Mouse (Mus musculus) MEL (cell line): ENCODE results near the gene Olfr1282. TPM values are rescaled to one million over a fixed set of nuclear protein-coding genes. Genes with fewer than 3 reads are reported as not detected.

Source experiments
- DNase-seq: peaks from one replicate; pipeline ENCODE4 v3.0.0; 2011; ENCODE audit warnings: low read depth, low spot score
- H3K27ac ChIP-seq: 2 replicates; pipeline ENCODE4 v1.5.1; 2012; ENCODE audit warnings: low read depth, mild to moderate bottlenecking, control low read depth, low read length, moderate library complexity; ENCODE audit not compliant: control insufficient read depth
- H3K27me3 ChIP-seq, 2 experiments: fragments of 150-350 bp in 1 of 2; sonication (generic) in 1 of 2; 2 replicates each; pipeline ENCODE4 v1.6.1; 2012; ENCODE audit warnings: low read length in 2 of 2, mild to moderate bottlenecking in 2 of 2, improper control_type of control experiment in 1 of 2, moderate library complexity in 1 of 2; ENCODE audit not compliant: insufficient read depth in 2 of 2, control insufficient read depth in 1 of 2
- H3K36me3 ChIP-seq, 2 experiments: 2 replicates each; pipeline ENCODE4 v1.6.1; 2012 to 2014; ENCODE audit warnings: low read length in 2 of 2, improper control_type of control experiment in 1 of 2, inconsistent platforms in 1 of 2, mild to moderate bottlenecking in 1 of 2; ENCODE audit not compliant: insufficient read depth in 2 of 2, control insufficient read depth in 1 of 2
- H3K4me1 ChIP-seq, 2 experiments: fragments of 150-350 bp in 1 of 2; sonication (generic) in 1 of 2; 2 replicates each; pipeline ENCODE4 v1.6.1; 2012; ENCODE audit warnings: low read length in 2 of 2, improper control_type of control experiment in 1 of 2, mild to moderate bottlenecking in 1 of 2; ENCODE audit not compliant: insufficient read depth in 2 of 2, control insufficient read depth in 1 of 2
- H3K4me3 ChIP-seq, 2 experiments: fragments of 150-350 bp in 1 of 2; sonication (generic) in 1 of 2; 2 replicates each; pipeline ENCODE4 v1.5.1; 2012; ENCODE audit warnings: low read depth in 2 of 2, low read length in 2 of 2, mild to moderate bottlenecking in 2 of 2, moderate library complexity in 2 of 2, control low read depth in 1 of 2, improper control_type of control experiment in 1 of 2; ENCODE audit not compliant: control insufficient read depth in 1 of 2, insufficient read depth in 1 of 2
- H3K79me2 ChIP-seq: 2 replicates; pipeline ENCODE4 v1.6.1; 2012; ENCODE audit warnings: mild to moderate bottlenecking, low read length, moderate library complexity; ENCODE audit not compliant: control insufficient read depth, poor library complexity, insufficient read depth
- H3K9ac ChIP-seq: 2 replicates; pipeline ENCODE4 v1.6.1; 2012; ENCODE audit warnings: low read depth, mild to moderate bottlenecking, control low read depth, low read length, moderate library complexity; ENCODE audit not compliant: control insufficient read depth, poor library complexity, severe bottlenecking
- H3K9me3 ChIP-seq: fragments of 150-350 bp; sonication (generic); replicated peaks from 2 replicates; pipeline ENCODE4 v1.6.1; 2012; ENCODE audit warnings: mild to moderate bottlenecking, low read length, improper control_type of control experiment, moderate library complexity; ENCODE audit not compliant: insufficient read depth
- CHD1 ChIP-seq: IDR thresholded peaks from 2 replicates; pipeline ENCODE4 v1.6.1; 2012; ENCODE audit warnings: low read depth, mild to moderate bottlenecking, inconsistent platforms, low read length, improper control_type of control experiment
- CTCF ChIP-seq, 3 experiments: IDR thresholded peaks in 2 of 3; conservative IDR thresholded peaks in 1 of 3; 2 replicates each; pipeline ENCODE4 v1.5.1; 2011 to 2012; ENCODE audit warnings: low read length in 3 of 3, low read depth in 2 of 3, mild to moderate bottlenecking in 2 of 3, improper control_type of control experiment in 1 of 3, inconsistent platforms in 1 of 3, mixed read lengths in 1 of 3, moderate library complexity in 1 of 3; ENCODE audit not compliant: control insufficient read depth in 1 of 3, insufficient read depth in 1 of 3, poor library complexity in 1 of 3, severe bottlenecking in 1 of 3
- E2F4 ChIP-seq: IDR thresholded peaks from 2 replicates; pipeline ENCODE4 v1.6.1; 2011; ENCODE audit warnings: low read depth, low read length, improper control_type of control experiment, borderline replicate concordance
- ELF1 ChIP-seq: IDR thresholded peaks from 2 replicates; pipeline ENCODE4 v1.6.1; 2014; ENCODE audit warnings: low read depth, mild to moderate bottlenecking, inconsistent platforms, low read length, improper control_type of control experiment, moderate library complexity
- EP300 ChIP-seq, 2 experiments: IDR thresholded peaks; 2 replicates each; pipeline ENCODE4 v1.6.1; 2011; ENCODE audit warnings: improper control_type of control experiment in 2 of 2, low read length in 2 of 2, low read depth in 1 of 2, mild to moderate bottlenecking in 1 of 2
- ETS1 ChIP-seq: IDR thresholded peaks from 2 replicates; pipeline ENCODE4 v1.6.1; 2012; ENCODE audit warnings: low read depth, mild to moderate bottlenecking, inconsistent platforms, low read length, improper control_type of control experiment, moderate library complexity
- GABPA ChIP-seq: IDR thresholded peaks from 2 replicates; pipeline ENCODE4 v1.6.1; 2012; ENCODE audit warnings: low read depth, mild to moderate bottlenecking, inconsistent platforms, low read length, improper control_type of control experiment, moderate library complexity
- KAT2A ChIP-seq: conservative IDR thresholded peaks from 2 replicates; pipeline ENCODE4 v1.6.1; 2012; ENCODE audit warnings: low read depth, low read length, improper control_type of control experiment, inconsistent platforms
- MAX ChIP-seq: IDR thresholded peaks from 2 replicates; pipeline ENCODE4 v1.6.1; 2011; ENCODE audit warnings: low read length, improper control_type of control experiment
- MXI1 ChIP-seq: IDR thresholded peaks from 2 replicates; pipeline ENCODE4 v1.6.1; 2011; ENCODE audit warnings: mild to moderate bottlenecking, low read depth, low read length, improper control_type of control experiment
- NRF1 ChIP-seq: IDR thresholded peaks from 2 replicates; pipeline ENCODE4 v1.6.1; 2014; ENCODE audit warnings: low read depth, mild to moderate bottlenecking, inconsistent platforms, low read length, improper control_type of control experiment, moderate library complexity; ENCODE audit not compliant: poor library complexity, insufficient read depth, severe bottlenecking
- POLR2A ChIP-seq, 2 experiments: IDR thresholded peaks; 2 replicates each; pipeline ENCODE4 v1.6.1; 2011 to 2012; ENCODE audit warnings: low read length in 2 of 2, mild to moderate bottlenecking in 2 of 2, control low read depth in 1 of 2, improper control_type of control experiment in 1 of 2, low read depth in 1 of 2, moderate library complexity in 1 of 2; ENCODE audit not compliant: control insufficient read depth in 1 of 2, insufficient read depth in 1 of 2, poor library complexity in 1 of 2
- POLR2AphosphoS5 ChIP-seq: IDR thresholded peaks from 2 replicates; pipeline ENCODE4 v1.6.1; 2012; ENCODE audit warnings: low read depth, borderline replicate concordance, mild to moderate bottlenecking, inconsistent platforms, low read length, moderate library complexity, mixed read lengths
- SIN3A ChIP-seq: IDR thresholded peaks from 2 replicates; pipeline ENCODE4 v1.6.1; 2012; ENCODE audit warnings: low read length, improper control_type of control experiment, inconsistent platforms
- SMC3 ChIP-seq: IDR thresholded peaks from 2 replicates; pipeline ENCODE4 v1.6.1; 2011; ENCODE audit warnings: low read depth, low read length, improper control_type of control experiment
- TAL1 ChIP-seq: IDR thresholded peaks from 2 replicates; pipeline ENCODE4 v1.6.1; 2012; ENCODE audit warnings: mild to moderate bottlenecking, inconsistent platforms, low read length, moderate library complexity, mixed read lengths
- TBP ChIP-seq: IDR thresholded peaks from 2 replicates; pipeline ENCODE4 v1.8.0; 2011; ENCODE audit warnings: low read depth, low read length, improper control_type of control experiment
- USF1 ChIP-seq: IDR thresholded peaks from 2 replicates; pipeline ENCODE4 v1.6.1; 2014; ENCODE audit warnings: low read depth, mild to moderate bottlenecking, inconsistent platforms, low read length, improper control_type of control experiment, moderate library complexity
- USF2 ChIP-seq, 2 experiments: IDR thresholded peaks; 2 replicates each; pipeline ENCODE4 v1.6.1; 2011 to 2012; ENCODE audit warnings: improper control_type of control experiment in 2 of 2, low read length in 2 of 2, borderline replicate concordance in 1 of 2, inconsistent platforms in 1 of 2, low read depth in 1 of 2, mild to moderate bottlenecking in 1 of 2; ENCODE audit not compliant: insufficient read depth in 1 of 2
- polyA plus RNA-seq, 2 experiments: library from polyadenylated mRNA; stranded (reverse) in 1 of 2; unstranded in 1 of 2; fragments of >175 nt in 1 of 2; fragments of >200 nt in 1 of 2; gene quantifications; 2 replicates each; pipeline versions ENCODE4 v1.2.1 to v1.2.4; 2012; ENCODE audit warnings: low replicate concordance in 2 of 2, low read depth in 1 of 2; ENCODE audit not compliant: insufficient read length in 2 of 2, insufficient read depth in 1 of 2, missing spikeins in 1 of 2
- total RNA-seq: library from RNA; depleted of rRNA; stranded (reverse); fragments of 300-350 nt; gene quantifications from 2 replicates; pipeline ENCODE4 v1.2.3, GENCODE M21; 2012

Olfr1282 gene
- total and polyA plus RNA-seq, 3 experiments = not detected

- no peak for DNase-seq
- TF ChIP-seq USF2 (IDR thresholded peaks at IDR 0.05; ENCODE audit: borderline replicate concordance in 1 of 2, insufficient read depth in 1 of 2, low read depth in 1 of 2, low read length in 2 of 2) (no peak), NRF1 (no peak), SIN3A (no peak), TBP (no peak), POLR2AphosphoS5 (no peak), GABPA (no peak), SMC3 (no peak)
- no peaks in the 10 kb centered on the region for H3K36me3 ChIP-seq
- no peaks in the 10 kb centered on the region for H3K79me2 ChIP-seq
- no peaks in the 10 kb centered on the region for H3K4me1 ChIP-seq
- no peaks in the 10 kb centered on the region for H3K27me3 ChIP-seq
- H3K27ac ChIP-seq = no peak within 1 kb of the TSS
- no peak within 1 kb of the TSS for H3K4me3 ChIP-seq
- no peak within 1 kb of the TSS for H3K9ac ChIP-seq
- no peaks in the 10 kb centered on the region for H3K9me3 ChIP-seq
Measured at GRCm38 (mm10) chr2:111326220-111326619, 9.7 kb downstream of the Olfr1282 start, which contains the start of gene Olfr1281. TSS of gene Olfr1281 (plus strand) at chr2:111326520.

- H3K9me3 ChIP-seq = no peaks in the 10 kb centered on the region
- TF ChIP-seq USF1 (no peak), KAT2A (no peak), MXI1 (no peak), MAX (no peak), ETS1 (no peak), CHD1 (no peak), POLR2A (IDR thresholded peaks at IDR 0.05; ENCODE audit: control insufficient read depth in 1 of 2, insufficient read depth in 1 of 2, low read depth in 1 of 2, low read length in 2 of 2, poor library complexity in 1 of 2) (no peak), E2F4 (no peak), TAL1 (no peak), EP300 (IDR thresholded peaks at IDR 0.05; ENCODE audit: low read depth in 1 of 2, low read length in 2 of 2) (no peak), ELF1 (no peak), CTCF (IDR thresholded peaks at IDR 0.05 in 2 of 3, conservative IDR thresholded peaks at IDR 0.05 in 1 of 3; ENCODE audit: control insufficient read depth in 1 of 3, insufficient read depth in 1 of 3, low read depth in 2 of 3, low read length in 3 of 3, poor library complexity in 1 of 3, severe bottlenecking in 1 of 3) (no peak), TBP (no peak), USF2 (IDR thresholded peaks at IDR 0.05; ENCODE audit: borderline replicate concordance in 1 of 2, insufficient read depth in 1 of 2, low read depth in 1 of 2, low read length in 2 of 2) (no peak)
- no peak within 1 kb of the TSS for H3K27ac ChIP-seq
- no peaks in the 10 kb centered on the region for H3K79me2 ChIP-seq
- no peaks in the 10 kb centered on the region for H3K36me3 ChIP-seq
- H3K4me1 ChIP-seq = no peaks in the 10 kb centered on the region
- H3K4me3 ChIP-seq = no peak within 1 kb of the TSS
- DNase-seq = no peak
- H3K27me3 ChIP-seq = no peaks in the 10 kb centered on the region
- H3K9ac ChIP-seq = no peak within 1 kb of the TSS
Measured at GRCm38 (mm10) chr2:111313717-111314116, 22.2 kb downstream of the Olfr1282 start, which contains the start of gene Olfr1280. TSS of gene Olfr1280 (plus strand) at chr2:111314017.
